Mouse (Mus musculus) liver, postnatal 0 days (tissue): ENCODE data around the gene Cercam. TPM values are rescaled to one million over a fixed set of nuclear protein-coding genes. Genes with fewer than 3 reads are reported as not detected.
A peak's percentile ranks its signal among the peaks of the same experiment; 100 is the strongest.

ENCODE experiments used
- ATAC-seq: fragments of 200-750 bp; cut with Nextera tagmentation; 2 replicates; pipeline ENCODE4 v1.8.0; 2017; ENCODE audit warnings: mild to moderate bottlenecking, moderate library complexity
- DNase-seq: peaks from one replicate; pipeline ENCODE4 v3.0.0-alpha.2; 2016
- H3K27ac ChIP-seq: fragments of 300-500 bp; sonication (generic); 2 replicates; pipeline ENCODE4 v1.5.1; 2014; ENCODE audit warnings: antibody characterized with exemption, moderate library complexity, mild to moderate bottlenecking, low read depth
- H3K27me3 ChIP-seq: fragments of 300-500 bp; sonication (generic); 2 replicates; pipeline ENCODE4 v1.6.1; 2014; ENCODE audit warnings: low read length, control low read depth, mixed read lengths; ENCODE audit not compliant: insufficient read depth
- H3K36me3 ChIP-seq: fragments of 300-500 bp; sonication (generic); replicated peaks from 2 replicates; pipeline ENCODE4 v1.6.1; 2014; ENCODE audit warnings: mild to moderate bottlenecking, control low read depth, low read length, moderate library complexity, mixed read lengths; ENCODE audit not compliant: insufficient read depth
- H3K4me1 ChIP-seq: fragments of 300-500 bp; sonication (generic); 2 replicates; pipeline ENCODE4 v1.6.1; 2014; ENCODE audit warnings: antibody characterized with exemption, mild to moderate bottlenecking, control low read depth; ENCODE audit not compliant: insufficient read depth
- H3K4me2 ChIP-seq: fragments of 300-500 bp; sonication (generic); 2 replicates; pipeline ENCODE4 v1.6.1; 2014; ENCODE audit warnings: low read depth, mild to moderate bottlenecking, low read length, moderate library complexity, mixed read lengths
- H3K4me3 ChIP-seq: fragments of 300-500 bp; sonication (generic); 2 replicates; pipeline ENCODE4 v1.5.1; 2014; ENCODE audit warnings: low read depth, low read length
- H3K9ac ChIP-seq: fragments of 300-500 bp; sonication (generic); replicated peaks from 2 replicates; pipeline ENCODE4 v1.6.1; 2014; ENCODE audit warnings: mild to moderate bottlenecking, moderate library complexity
- H3K9me3 ChIP-seq: fragments of 300-500 bp; sonication (generic); 2 replicates; pipeline ENCODE4 v1.6.1; 2016; ENCODE audit warnings: mild to moderate bottlenecking, control low read depth, low read length, mixed read lengths
- CTCF ChIP-seq: sonication (generic); IDR thresholded peaks from 2 replicates; pipeline ENCODE4 v1.5.1; 2016; ENCODE audit warnings: antibody characterized with exemption, low read depth
- EP300 ChIP-seq: IDR thresholded peaks from 2 replicates; pipeline ENCODE4 v1.6.1; 2016; ENCODE audit warnings: antibody characterized with exemption, low read depth, mild to moderate bottlenecking
- WGBS: fragments of 180-500 bp; shearing (Covaris S2); extraction: QIAGEN DNeasy Blood & Tissue Kit; methylation state at CpG from one replicate; pipeline ENCODE4 v1.1.7; 2014; ENCODE audit not compliant: insufficient replicate concordance; 5-methylcytosine and 5-hydroxymethylcytosine counted together
- polyA plus RNA-seq: library from polyadenylated mRNA; unstranded; fragments of >200 nt; fragmentation: Nextera tagmentation; extraction: Ambion mirVana; gene quantifications from 2 replicates; pipeline ENCODE4 v1.2.1, GENCODE M21; 2015

Gene Cercam
- polyA plus RNA-seq, result 9.0 and 10.0 TPM in 2 replicates

- Histone ChIP-seq H3K9ac (peak within 1 kb of the TSS; percentile 84), H3K27me3 (no peaks in the 10 kb centered on the region), H3K4me2 (peak within 1 kb of the TSS; percentile 100), H3K4me1 (peaks cover 23% of the 10 kb centered on the region), H3K36me3 (peaks cover 9% of the 10 kb centered on the region; the same call in 1 of the 2 replicates), H3K4me3 (peak within 1 kb of the TSS; percentile 75), H3K9me3 (no peaks in the 10 kb centered on the region), H3K27ac (peak within 1 kb of the TSS; percentile 96)
- TF ChIP-seq EP300 (no peak), CTCF (peak; percentile 97)
- 3% methylated on average over 39 of the region's 44 CpGs for WGBS
- peak; percentile 78 for ATAC-seq
- DNase-seq, result peak; percentile 89
These were observed at the start of gene Cercam for GRCm38 (mm10) chr2:29868949-29869645. Gene Cercam (plus strand): TSS chr2:29869164.

GRCm38 (mm10) chr2:29819363-29819762, 49.6 kb upstream of the Cercam start:
- Histone ChIP-seq H3K4me2 (peak overlapping the region; percentile 95), H3K4me3 (peak overlapping the region; percentile 56; the same call in 1 of the 2 replicates), H3K9ac (peak overlapping the region; percentile 69; the same call in 1 of the 2 replicates), H3K4me1 (peaks cover 17% of the 10 kb centered on the region), H3K27ac (no peak overlapping the region), H3K27me3 (no peaks in the 10 kb centered on the region), H3K9me3 (no peaks in the 10 kb centered on the region), H3K36me3 (peaks cover 3% of the 10 kb centered on the region)
- no peak for DNase-seq
- WGBS, result 54% methylated on average over 2 of the region's 2 CpGs
- no peak for TF ChIP-seq EP300
- no peak for TF ChIP-seq CTCF
- no peak for ATAC-seq

- no peaks in the 10 kb centered on the region; the same call in none of the 2 replicates for H3K36me3 ChIP-seq
- ATAC-seq, result peak; percentile 64
- 1% methylated on average over 35 of the region's 35 CpGs for WGBS
- H3K27me3 ChIP-seq, result no peaks in the 10 kb centered on the region
- H3K9ac ChIP-seq, result peak within 1 kb of the TSS; percentile 69
- peaks cover 17% of the 10 kb centered on the region for H3K4me1 ChIP-seq
- H3K27ac ChIP-seq, result peak within 1 kb of the TSS; percentile 69
- DNase-seq, result peak; percentile 62
- H3K9me3 ChIP-seq, result no peaks in the 10 kb centered on the region
- 0 out of 2 replicates have a peak, but pooled peaks have one; percentile 7 for TF ChIP-seq EP300
- TF ChIP-seq CTCF, result no peak
- H3K4me2 ChIP-seq, result peak within 1 kb of the TSS; percentile 95
- H3K4me3 ChIP-seq, result peak within 1 kb of the TSS; percentile 56
These were observed 48.7 kb upstream of the Cercam start, which contains the start of gene Urm1 for GRCm38 (mm10) chr2:29820025-29820817. Gene Urm1 (plus strand): TSS chr2:29820075.

GRCm38 (mm10) chr2:29826318-29826925, 42.5 kb upstream of the Cercam start:
- TF ChIP-seq EP300 (no peak), CTCF (no peak)
- 8% methylated on average over 11 of the region's 11 CpGs for WGBS
- ATAC-seq, result peak; percentile 32; the same call in 1 of the 2 replicates

GRCm38 (mm10) chr2:29826926-29827708, 41.8 kb upstream of the Cercam start:
- TF ChIP-seq CTCF (peak; percentile 3; the same call in 1 of the 2 replicates), EP300 (peak; percentile 80)
- H3K4me1 ChIP-seq, result peaks cover 8% of the 10 kb centered on the region
- ATAC-seq (peak; percentile 99), DNase-seq (peak; percentile 97)
- H3K9me3 ChIP-seq, result no peaks in the 10 kb centered on the region
- H3K4me3 ChIP-seq, result peak overlapping the region; percentile 86
- H3K27ac ChIP-seq, result peak overlapping the region; percentile 92
- H3K4me2 ChIP-seq, result peak overlapping the region; percentile 78
- H3K9ac ChIP-seq, result peak overlapping the region; percentile 77
- H3K27me3 ChIP-seq, result no peaks in the 10 kb centered on the region
- peaks cover 4% of the 10 kb centered on the region for H3K36me3 ChIP-seq
- WGBS, result under 1% methylated on average over 48 of the region's 48 CpGs

More at GRCm38 (mm10) chr2:29826318-29826925, 42.5 kb upstream of the Cercam start:
- peak overlapping the region; percentile 78 for H3K4me2 ChIP-seq
- peak overlapping the region; percentile 86 for H3K4me3 ChIP-seq
- no peak for DNase-seq
- H3K9ac ChIP-seq, result peak overlapping the region; percentile 66
- no peaks in the 10 kb centered on the region for H3K9me3 ChIP-seq
- H3K36me3 ChIP-seq, result peaks cover 2% of the 10 kb centered on the region; the same call in 1 of the 2 replicates
- no peaks in the 10 kb centered on the region for H3K27me3 ChIP-seq
- H3K4me1 ChIP-seq, result peaks cover 8% of the 10 kb centered on the region
- H3K27ac ChIP-seq, result peak overlapping the region; percentile 92
